Mouse (Mus musculus) brain, embryonic 18.5 days (tissue): Measurements from ENCODE around the gene Tppp2.
A peak's percentile ranks its signal among the peaks of the same experiment; 100 is the strongest.
"Not testable (repeated sequence)": the region's sequence is repeated elsewhere in the genome, so short reads cannot be mapped to it uniquely, and the experiment has no call there.

Source experiments
- DNase-seq: peaks from one replicate; pipeline ENCODE4 v3.0.0-alpha.2; 2012; ENCODE audit warnings: low read depth, low spot score

The Tppp2 gene

DNA sequence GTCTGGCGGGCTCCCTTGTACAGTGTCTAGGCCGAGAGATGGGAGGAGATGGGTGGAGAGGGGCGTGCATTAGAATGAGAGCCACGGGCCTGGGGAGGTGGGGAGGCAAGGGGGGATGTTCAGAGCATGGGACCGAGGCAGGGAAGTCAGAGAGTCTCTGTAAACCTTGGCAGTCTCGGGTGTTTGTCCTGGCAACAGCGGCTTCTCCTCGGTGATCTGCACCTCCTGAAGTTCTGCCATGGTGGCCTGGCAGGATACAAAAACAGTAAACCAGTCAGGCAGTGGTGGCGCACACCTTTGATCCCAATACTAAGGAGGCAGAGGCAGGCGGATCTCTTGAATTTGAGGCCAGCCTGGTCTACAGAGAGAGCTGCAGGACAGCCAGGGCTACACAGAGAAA lies 6.9 kb upstream of the Tppp2 start:
- no peak for DNase-seq

DNA sequence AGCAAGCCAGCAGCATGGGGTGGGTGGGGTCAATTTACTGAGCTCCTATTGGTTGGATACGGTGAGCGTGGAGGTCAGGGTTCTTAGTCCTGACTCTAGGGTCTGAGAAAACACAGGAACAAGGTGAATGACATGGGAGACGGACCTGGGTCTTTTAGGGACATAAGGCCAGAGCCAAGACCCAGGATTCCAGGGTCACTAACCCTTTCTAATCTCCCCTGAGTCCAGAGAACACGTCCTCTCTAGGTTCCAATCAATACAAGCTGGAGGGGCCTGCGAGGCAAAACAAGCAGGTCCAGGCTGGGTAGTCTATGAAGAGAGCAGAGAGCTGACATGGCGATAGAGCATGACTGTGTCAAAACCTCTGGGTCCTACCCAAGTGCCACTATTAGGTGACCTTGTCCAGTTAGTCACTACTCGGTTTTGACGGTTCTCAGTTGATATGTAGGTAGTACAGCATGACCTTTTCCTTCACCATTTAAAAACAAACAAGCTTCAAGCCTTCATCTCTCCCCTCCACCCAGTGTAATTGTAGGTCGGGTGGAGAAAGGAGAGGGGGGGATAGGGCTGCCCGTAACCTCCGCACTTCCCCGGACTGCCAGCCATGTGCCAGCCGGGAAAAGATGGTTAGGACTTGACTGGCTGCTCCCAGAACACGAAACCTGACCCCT lies 5.7 kb upstream of the Tppp2 start:
- DNase-seq: no peak

DNA sequence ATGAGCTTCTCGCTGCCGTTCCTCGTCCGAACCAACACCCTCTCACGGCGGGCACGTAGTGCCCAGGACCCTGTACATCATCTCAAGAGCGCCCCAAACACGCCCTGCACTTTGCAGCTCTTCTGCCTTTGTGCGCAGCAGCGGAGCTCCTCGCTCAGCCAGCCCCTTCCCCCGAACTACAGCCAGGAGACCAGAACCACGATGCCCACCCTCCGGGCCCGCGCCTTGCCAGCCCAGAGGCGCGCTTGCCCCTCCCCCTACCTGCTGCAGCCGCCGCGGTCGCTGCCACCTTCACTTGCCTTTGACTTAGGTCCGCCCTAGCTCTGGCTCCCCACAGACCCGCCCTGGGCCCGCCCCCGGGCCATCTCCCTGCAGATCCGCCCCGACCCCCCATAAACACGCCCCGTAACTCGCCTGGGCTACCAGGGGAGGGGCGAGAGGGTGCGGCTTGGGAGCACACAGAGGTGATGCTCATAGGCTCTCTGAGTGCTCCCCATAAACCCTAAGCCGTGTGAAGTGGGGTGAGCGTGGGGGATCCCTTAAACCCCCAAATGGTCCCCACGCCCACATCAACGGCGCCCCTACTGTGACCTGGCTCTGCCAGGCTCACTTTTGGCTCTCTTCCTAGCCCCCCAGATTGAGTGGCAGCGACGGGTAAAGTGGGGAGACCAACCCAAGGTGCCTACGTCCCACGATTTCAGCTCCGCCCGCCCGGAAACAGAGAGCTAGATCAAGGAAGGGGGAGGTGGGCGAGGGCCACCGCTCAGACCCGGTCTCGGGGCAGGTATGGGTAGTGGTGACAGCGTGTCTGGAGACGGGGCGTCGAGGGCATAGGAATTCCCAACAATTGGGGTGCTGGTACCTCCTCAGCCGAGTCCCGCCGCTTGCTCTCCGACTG lies 4.9 kb upstream of the Tppp2 start:
- no peak for DNase-seq

DNA sequence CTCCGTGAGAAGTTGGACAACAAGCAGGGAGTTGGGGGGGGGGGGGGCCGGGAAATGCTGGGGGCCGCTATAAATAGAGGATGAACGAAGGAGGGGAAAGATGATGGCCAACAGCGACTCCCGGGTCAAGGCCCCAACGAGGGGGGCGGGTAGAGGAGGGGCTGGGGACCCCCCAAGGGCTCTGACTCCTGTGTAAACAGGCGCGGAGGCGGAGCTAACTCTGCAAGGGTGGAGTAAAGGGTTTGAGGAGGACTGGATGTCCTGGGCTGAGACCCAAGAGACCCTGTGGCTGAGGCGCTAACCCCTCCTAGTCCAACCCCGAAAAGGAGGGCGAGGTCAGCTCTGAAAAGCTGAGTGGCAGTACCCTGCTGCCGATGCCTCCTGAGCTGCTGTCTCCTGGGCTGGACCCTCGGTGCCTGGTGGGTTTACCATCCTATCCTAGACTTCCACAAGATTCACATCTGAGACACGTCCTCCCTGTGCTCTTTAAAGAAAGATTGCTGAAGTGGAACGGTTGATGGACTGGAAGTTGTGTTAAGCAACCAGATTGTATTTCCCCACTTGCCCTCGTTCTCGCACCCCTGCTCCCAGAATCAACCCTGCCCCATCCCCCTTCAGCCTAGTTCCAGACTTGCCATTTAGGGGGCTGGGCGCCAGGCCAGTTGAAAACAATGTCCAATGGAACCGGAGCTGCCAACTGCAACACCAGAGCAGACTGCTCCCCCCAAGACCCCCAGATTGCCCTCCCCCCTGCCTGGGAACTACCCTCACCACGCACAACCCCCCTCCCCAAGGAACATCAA lies 4.1 kb upstream of the Tppp2 start, which contains the start of gene Ndrg2:
Ndrg2 (minus strand) TSS at position 199 of the 803 bp plus-strand sequence.
- DNase-seq: peak; percentile 74

DNA sequence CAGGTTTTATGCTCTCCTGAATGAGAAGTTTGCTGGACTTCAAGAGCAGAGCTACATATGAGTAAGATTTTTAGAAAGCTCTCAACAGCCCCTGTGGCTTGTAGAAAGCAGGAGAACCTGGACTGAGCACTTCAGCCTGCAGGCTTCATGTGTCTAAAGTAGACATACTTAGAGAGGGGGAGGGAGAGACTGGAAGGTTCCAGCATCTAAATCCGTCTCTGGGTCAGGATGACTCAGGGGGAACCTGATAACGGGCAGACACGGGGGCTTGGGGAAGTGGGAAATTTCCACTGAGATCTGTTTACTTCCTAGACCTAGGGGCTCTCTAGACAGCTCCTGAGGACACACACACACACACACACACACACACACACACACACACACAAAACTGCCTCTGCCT lies 3.2 kb upstream of the Tppp2 start:
- no peak for DNase-seq

DNA sequence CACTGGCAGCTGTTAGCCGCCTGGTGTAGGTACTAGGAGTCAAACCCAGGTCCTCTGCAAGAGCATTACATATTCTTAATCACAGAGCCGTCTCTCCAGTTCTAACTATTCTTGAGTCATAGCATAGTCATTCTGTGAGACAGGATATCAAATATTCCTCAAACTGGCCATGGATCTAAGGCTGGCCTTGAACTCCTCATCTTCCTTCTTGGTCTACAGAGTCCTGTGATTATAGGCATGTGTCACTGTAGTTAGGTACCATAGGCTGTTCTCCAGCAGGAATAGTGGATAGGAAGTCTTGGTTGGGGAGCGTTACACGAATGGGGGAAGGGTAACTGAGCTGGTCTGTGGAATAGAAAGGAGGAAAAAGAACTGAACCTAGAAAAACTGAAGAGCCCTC lies 1.7 kb upstream of the Tppp2 start:
- DNase-seq: no peak

DNA sequence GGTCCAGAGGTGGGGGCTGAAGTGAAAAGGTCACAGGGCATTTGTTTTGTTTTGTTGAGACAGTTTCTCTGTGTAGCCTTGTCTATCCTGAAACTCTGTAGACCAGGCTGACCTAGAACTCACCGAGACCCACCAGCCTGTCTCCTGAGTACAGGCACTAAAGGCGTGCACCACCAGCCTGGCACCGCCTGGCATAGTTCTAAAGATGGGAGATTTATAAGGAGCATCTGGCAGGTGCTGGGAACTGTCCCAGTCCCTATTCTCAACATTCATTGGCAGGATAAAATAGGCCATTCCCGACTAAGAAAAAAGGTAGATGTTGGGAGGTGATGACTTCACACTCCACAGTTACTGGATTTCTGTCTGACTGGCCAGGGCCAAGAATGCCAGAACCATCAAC lies 741 bp downstream of the Tppp2 start:
- DNase-seq: no peak

DNA sequence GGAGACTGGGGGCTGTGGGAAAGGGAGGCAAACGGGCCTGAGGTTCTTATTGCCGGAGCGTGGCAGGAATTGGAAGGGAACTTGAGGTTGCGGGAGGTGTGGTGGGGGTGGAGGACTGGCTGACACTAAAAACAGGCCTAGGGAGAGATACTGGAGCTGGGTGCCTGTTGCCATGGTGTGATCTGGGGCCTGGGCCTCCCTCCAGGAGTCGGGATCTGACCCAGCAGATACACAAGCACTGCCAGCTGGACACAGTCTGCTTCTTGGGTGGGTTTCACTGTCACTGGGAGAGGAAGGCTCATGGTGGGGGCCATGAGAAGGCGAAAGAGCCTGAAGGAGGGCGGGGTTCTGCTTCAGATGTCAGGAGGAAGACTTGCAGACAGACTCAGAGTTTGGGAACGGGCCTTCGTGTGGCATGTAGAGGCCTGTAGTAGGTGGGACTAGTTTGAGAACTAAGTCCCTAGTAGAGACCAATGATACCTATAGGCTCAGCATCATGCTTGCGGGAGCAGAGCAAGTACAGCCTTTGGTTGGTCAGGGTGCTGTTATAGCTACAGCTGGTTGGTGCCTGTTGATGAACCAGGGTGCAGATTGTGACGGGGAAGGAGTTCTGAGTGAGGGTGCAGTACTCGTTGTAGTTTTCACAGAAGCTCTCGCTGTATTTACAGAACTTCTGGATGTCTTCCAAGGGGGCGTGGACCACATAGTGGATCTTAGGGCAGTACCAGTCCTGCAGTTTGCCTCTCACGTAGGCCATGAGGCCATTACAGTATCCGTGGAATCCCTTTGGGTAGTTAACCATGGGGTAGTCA lies 3.7 kb downstream of the Tppp2 start:
- no peak for DNase-seq

DNA sequence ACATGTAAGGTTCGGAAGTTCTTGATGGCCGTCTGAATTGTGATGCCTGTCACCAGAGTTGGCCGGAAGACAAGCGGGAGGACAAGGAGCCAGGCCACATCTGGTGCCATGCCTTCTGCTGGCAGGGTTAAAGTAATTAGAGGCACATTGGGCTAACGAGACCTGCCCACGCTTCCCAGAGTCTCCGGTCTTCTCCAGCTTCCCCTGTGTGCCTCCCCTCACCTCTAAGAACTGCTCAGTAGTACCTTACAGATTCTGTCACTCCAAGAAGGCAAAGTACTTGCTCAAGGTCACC lies 4.3 kb downstream of the Tppp2 start, which contains the start of gene Rnase13:
Rnase13 (minus strand) TSS at position 203 of the 295 bp plus-strand sequence.
- no peak for DNase-seq

DNA sequence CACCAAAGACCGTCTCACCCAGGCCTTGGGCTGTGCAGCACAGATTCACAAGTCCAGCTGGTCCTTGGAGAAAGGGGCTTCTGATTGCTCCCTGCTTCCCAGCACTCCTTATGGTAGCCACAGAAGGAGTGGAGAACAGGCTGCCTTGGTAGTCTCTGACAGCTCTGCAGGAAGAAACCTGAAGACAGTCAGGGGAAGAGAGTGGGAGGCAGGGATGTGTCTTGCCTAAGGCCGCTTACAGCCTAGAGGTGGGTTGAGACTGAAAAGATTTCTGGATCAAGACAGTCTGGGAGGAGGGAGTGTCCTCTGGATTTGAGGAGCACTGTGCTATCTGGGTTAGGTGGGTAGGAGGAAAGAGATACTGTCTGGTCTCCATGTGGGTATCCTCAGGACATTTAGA lies 4.7 kb downstream of the Tppp2 start:
- no peak for DNase-seq

DNA sequence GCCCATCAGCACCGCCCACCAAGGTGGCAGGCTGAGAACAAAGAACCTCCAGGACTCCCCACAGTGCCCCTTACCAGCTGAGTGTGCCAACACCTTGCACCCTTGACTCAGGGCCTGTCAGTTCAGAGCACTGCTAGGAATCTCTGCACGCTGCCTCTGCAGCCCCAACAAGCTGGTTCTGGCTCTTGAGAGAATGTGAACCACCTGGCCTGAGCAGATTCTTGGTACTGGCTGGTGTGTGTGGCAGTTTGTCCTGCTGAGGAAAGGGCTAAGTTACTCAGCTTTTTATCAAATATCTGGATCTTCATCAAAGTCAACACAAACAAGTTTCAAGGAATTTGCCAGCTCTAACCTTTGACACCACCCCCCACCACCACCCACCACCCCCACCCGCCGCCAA lies 5.3 kb downstream of the Tppp2 start:
- DNase-seq: no peak

DNA sequence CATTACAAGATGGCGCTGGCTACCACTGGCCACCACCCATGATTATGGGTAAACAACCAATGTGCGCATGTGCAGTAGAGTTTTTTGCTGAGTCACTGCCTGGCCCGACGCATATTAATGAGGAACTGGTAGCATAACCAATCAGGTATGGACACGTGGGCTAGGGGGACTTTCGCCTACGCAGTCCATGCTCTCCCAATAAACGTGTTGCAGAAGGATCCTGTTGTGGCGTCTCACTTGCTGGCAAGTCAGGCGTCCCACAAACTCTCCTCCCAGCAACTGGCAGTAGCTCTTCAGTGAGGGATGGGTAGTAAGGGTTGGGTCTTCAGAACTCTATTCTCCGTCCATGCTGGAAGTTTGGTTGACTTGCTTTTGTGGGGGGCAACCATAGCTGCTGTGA lies 8.7 kb downstream of the Tppp2 start:
- DNase-seq: not testable (repeated sequence)

DNA sequence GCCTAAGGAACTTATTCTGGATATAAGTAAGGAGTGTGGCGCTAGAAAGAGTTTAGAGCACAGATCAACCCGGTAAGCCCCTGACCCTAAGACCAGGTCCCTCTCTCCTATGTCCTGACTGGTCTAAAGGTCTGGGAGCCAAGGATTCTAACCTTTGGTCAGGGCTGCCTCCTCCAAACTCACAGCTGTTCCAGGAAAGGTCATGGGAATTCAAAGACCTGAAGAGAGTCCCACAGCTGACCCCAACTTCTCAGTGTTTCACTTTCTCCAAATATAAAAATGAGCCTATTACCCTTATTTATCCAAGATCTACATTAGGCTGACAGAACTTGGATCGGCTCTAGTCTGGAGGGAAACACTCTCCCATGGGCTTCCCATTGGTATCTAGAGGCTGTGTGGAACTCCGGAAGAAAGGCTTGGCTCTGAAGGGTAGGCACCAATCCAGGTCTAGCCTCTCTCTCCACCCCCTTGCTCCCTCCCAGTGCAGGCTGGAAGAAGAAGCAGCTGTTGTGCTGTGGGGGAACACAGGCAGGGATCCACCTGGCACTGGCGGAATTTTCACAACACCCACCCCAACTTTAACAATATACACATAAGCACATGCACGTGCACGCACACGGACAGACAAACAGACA lies 11.2 kb downstream of the Tppp2 start:
- no peak for DNase-seq

DNA sequence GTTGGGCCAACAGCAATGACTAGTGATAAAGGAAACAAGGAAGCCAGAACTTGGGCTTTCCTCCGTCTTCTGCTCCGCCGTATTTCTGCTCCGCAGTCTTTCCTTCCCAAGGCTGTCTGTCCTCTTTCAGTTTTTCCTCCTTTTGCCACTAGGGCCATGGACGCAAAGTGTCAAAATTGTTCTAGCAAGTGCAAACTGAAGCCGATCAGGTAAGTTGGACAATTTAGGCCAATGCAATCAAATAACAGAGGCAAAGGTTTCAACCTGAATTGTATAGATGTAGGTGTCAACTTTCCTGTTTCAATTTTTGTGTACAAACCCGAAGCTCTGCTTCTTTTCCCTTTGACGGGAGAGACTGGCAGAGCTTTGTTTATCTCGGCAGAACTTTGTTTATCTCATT lies 11.7 kb downstream of the Tppp2 start:
- no peak for DNase-seq

DNA sequence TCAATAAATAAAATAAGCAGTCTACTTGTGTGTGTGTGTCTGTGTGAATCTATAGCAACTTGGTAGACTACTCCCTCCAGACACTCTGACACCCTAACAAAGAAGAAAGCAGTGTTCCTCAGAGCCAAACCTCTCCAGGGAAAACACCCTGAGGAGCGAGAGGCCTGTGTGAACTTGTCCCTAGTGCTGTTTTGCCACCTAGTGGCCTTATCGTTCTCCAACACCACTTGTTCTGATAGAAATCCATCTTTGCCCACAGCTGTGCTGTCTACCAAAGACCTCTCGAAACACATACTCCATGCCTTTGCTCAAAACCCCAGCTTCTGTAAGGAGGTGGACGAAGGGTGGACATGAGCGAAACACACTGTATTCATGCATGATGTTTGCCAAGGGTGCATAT lies 12.6 kb downstream of the Tppp2 start:
- DNase-seq: no peak

DNA sequence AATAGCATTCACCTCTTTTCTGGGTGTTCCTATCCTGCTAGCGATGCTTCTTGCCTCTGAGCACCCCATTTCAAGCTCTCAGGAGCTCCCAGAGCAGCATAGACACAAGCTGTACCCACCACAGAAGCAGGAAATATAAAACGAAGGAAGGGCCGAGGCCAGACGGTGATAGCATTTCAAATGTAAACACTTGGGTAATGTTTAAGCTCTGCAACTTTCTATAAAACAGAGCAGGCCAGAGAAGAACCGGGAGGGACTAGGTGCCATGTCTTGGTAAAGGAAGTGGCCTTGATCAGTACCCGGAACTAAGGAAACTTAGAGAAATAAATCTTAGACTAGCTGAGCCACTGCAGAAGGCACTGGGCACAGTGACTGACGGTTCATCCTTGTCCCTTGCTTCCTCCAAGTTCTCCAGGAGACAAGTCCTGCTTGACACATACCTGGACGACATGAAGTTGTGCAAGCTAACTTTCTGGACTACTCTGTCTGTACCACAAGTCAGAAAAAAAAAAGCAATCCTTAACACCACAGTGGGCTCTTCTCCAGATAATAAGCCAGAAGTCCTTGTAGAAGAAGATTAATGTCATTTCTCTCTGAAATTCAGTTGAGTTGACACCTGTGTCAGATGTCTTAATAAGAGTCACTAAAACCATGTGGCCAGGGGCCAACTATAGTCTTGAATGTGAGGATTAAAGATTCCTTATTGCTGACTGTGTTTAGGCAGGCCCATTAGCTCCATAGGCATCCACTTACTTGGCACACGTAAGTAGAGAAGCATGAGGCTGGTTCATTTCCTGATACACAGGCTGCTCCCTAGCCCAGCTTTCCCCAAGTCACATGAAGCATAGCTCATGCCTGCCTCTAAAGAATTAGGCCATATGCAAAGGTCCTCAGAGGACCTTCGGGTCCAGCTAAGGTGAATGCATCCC lies 14.1 kb downstream of the Tppp2 start:
- DNase-seq: no peak

DNA sequence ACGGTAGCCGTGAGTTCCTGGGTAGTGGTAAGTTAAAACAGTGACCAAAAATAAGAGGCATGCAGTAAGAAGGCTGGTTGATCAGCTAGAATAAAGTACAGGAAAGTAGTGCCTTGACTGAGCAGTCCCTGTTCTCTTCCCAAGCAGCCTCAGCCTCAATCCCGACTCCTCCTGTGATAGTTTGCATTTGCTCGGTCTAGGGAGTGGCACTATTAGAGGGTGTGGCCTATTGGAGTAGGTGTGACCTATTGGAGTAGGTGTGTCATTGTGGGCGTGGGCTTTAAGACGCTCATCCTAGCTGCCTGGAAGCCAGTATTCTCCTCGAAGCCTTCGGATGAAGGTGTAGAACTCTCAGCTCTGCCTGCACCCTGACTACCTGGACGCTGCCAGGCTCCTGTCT lies 20.8 kb downstream of the Tppp2 start:
- no peak for DNase-seq

DNA sequence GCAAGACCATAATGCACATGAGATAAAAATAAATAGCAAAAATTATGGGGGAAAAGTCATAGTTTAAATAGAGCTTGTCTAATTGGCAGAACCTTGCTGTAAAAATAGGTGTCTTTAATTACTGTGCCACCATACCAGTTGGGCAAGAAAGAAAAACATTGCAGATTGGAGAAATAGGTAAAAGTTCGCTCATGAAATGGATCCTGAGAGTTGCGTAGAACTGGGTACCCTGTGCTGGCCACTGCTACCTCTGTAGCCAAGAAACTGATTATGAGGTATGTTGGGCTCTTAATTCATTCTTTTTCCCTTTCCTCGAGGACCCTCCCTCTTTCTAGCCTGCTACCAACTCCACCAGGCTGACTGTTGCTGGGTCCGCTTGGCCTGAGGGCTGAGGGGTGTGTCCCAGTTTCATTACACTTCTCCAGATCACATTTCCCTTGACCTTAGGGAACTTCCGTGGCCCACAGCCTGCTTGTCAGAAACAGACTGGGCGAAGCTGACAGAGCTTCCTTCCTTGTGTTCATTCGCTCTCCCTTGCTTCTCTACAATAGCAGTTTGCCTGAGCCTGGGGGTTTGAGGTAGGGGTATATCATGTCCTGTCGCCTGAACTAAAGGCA lies 22.8 kb downstream of the Tppp2 start:
- DNase-seq: no peak

DNA sequence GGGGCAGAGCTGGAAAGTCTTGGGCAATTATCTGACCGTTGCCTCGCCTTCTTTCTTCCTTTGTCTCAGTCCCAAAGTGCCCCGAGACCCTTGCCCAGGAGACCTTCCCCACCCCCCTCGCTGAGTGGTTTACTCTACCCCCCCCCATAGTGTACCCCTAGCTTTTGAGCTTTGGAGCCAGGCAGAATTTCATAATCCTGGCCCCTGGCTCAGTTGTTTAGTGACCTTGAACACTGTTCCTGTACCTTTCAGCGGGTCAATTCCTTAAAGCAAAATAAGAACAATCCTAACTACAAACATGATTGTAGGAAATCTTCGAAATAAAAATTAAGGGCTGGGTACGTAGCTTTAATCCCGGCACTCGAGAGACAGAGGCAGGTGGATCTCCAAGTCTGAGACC lies 23.4 kb downstream of the Tppp2 start:
- DNase-seq: no peak

DNA sequence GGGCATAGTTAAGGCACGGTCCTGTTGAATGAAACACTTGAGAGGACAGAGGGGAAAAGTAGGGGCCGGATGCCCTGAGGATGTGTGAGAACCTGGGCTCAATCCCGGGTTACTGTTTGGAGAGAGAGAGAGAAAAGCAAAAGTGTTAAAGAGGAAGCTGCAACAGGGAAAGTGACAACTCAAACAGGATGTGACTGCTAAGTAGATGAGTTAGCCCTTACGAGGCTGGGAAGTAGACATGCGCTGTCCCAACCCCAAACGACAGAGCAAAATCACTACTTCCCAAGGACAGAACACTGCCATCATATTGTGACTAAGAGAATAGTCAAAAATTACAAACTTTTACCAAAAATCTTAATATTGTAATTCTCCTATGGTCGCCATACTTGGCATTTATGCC lies 24.0 kb downstream of the Tppp2 start:
- DNase-seq: no peak
